Mouse (Mus musculus) cerebellum, adult 18-20 months (tissue): ENCODE measurements around the gene Lep.

Experiments used
- DNase-seq, 2 experiments: peaks; one replicate each; pipeline ENCODE4 v3.0.0; 2021

The Lep gene

GRCm38 (mm10) chr6:29059846-29060685 is at the start of gene Lep:
Gene Lep (plus strand): TSS chr6:29060220.
- peak; percentile 39 to 49 for DNase-seq

- peak; percentile 59 to 76 for DNase-seq
Observed at GRCm38 (mm10) chr6:29011651-29012050, 48.4 kb upstream of the Lep start.

DNA sequence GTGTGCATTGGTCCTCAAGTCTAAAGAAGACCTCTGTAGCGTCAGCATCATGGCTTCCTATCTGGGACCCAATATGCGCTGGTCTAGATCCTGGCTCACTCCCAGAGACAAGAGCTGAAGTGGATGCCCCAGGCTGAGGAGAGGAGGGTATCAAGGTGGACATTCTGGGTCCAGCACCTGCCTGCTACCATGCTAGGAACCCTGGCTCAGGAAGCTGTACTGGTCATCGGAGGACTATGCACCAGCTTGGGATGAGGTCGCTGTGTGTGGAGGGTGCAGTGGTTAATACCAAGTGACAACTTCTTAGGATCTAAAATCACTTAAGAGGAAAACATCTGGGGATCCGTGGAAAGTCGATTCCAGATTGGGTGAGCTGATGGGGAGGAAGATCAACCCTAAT is 46.8 kb upstream of the Lep start:
- DNase-seq: no peak

GRCm38 (mm10) chr6:29016891-29017412 is 43.1 kb upstream of the Lep start:
- DNase-seq: peak in 1 of 2 experiments; percentile 61

GRCm38 (mm10) chr6:29019756-29020720 is 40.0 kb upstream of the Lep start:
- DNase-seq: no peak

GRCm38 (mm10) chr6:29020937-29021336 is 39.1 kb upstream of the Lep start:
- no peak for DNase-seq

DNA sequence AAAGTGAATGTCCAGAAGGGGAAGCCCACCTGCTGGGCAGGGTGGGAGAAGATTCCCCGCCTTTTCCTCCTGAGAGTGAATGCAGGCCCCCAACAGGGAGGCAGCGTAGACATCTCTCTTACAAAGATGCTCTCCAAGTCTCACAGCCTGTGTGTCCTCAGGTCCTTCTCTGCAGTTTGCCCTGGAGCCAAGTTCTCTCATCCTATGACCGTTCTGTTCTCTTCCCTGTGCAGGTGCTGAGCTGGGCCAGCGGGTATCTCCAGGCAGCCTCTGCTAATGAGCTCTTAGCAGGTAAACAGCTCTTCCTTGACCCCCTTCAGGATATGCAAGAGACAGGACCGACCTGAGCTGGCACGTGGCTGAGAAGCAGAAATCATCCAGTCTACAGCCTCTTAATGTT is 38.5 kb upstream of the Lep start:
- DNase-seq: no peak

GRCm38 (mm10) chr6:29022115-29022514 is 37.9 kb upstream of the Lep start:
- DNase-seq: no peak

- peak; percentile 66 to 68 for DNase-seq
Observed at GRCm38 (mm10) chr6:29023206-29023967, 36.6 kb upstream of the Lep start.

- DNase-seq: peak; percentile 77 to 89
Observed at GRCm38 (mm10) chr6:29024000-29024417, 36.0 kb upstream of the Lep start.

DNA sequence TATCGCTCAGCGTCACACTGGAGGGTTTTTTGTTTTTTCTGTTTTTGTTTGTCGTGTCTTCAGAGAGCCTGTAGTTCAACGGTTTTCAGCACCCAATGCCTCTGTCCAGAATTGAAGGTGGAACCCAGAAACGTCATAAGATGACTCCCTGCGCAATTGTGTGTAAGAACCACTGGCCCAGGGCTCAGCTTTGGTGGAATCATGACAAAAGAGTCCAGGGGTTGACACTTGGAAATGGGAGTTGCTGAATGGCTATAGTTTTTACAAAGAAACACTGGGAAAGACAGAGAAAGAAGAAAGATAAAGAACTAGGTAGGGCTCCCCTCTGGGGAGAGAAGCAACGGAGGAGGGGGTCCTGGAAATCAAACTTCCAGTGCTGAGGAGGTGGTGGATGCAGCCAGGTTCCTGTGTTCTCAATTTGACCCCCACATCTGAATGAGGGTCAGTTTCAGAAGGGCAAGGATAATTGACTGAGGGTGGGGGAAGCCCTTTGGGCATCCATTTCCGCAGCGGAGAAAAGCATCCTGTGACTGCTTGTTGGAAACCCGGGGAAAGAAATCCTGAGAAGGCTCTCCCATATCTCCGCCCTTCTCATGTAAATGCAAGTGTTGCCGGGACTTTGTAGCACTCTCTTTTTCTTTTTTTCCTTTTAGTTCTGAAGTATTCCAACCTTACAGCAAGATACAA is 34.1 kb upstream of the Lep start:
- DNase-seq: no peak

DNA sequence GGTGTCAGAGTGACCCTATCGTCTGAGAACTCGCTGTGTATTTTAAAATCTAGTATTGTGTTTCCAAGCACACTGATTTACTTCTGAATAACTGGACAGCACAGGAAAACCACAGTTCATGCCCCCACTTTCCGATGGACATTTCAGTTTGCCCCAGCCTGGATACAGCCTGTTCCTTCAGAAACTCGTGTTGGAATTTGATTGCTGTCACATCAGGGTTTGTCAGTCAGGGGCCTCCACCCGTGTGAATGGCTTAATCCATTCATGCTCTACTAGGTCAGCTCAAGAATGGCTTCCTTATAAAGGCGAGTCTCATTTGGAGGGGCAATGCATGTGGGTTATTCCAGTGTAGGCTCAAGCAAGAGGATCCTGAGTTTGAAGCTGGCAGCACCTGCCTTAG is 33.3 kb upstream of the Lep start:
- DNase-seq: no peak

- no peak for DNase-seq
Observed at GRCm38 (mm10) chr6:29028129-29028528, 31.9 kb upstream of the Lep start.

DNA sequence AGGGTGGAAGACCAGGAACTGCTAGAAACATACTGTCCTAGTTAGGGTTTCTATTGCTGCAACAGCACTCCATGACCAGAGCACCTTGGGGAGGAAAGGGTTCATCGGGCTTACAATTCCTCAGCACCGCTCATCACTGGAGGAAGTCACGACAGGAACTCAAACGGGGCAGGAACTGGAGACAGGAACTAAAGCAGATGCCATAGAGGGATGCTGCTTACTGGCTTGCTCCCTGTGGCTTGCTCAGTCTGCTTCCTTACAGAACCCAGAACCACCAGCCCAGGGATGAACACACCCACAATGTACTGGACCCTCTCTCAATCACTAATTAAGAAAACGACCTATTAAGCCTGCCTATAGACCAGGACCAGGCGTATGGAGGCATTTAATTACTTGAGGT is 30.5 kb upstream of the Lep start:
- DNase-seq: no peak

DNA sequence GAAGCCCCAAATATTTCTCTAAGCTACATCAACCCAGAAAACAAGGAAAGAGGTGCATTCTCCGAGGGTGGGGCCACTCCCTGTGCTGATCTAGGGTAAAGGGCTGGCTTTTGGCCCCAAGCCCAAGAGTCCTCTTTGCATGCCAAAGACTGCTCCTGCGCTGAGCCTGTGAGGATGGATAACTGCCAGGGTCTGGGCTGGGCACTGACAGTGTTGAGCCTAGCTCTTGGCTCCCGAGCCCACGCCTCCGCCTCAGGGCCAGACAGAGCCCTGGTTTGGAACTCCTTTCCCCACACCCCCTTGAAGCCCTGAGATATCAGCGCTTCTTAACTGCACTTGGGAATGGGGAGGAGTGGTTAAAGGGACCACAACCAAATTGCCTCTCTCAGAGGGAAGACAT is 28.8 kb upstream of the Lep start:
- peak; percentile 84 to 85 for DNase-seq

DNA sequence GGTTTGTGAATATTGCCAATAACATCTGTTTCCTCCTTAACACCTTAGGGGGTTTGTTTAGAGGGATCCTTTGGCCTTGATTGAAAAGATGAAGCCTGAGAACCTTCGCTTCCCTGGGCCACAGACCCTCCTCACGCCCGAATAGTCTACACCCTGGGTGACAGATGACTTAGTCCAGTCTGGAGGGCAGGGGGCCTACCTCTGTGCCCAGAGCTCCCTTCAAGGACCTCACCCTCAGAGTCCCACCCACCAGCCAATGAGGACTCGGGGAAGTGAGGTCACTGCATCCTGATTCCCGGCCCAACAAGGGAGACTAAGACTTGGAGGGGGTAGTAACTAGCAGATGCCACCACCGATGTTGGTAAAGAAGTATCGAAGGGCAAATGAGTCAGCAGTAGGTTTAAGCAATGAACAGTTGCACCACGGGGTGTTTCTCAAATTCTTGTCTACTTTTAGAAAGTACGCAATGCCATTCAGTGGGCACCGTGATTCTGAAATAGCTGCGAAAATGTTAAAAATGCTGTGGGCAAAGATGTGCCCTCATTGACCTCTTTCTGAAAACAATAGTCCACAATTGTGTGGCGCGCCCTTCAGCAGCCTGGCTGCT is 28.2 kb upstream of the Lep start:
- no peak for DNase-seq

GRCm38 (mm10) chr6:29032411-29032810 is 27.6 kb upstream of the Lep start:
- no peak for DNase-seq

DNA sequence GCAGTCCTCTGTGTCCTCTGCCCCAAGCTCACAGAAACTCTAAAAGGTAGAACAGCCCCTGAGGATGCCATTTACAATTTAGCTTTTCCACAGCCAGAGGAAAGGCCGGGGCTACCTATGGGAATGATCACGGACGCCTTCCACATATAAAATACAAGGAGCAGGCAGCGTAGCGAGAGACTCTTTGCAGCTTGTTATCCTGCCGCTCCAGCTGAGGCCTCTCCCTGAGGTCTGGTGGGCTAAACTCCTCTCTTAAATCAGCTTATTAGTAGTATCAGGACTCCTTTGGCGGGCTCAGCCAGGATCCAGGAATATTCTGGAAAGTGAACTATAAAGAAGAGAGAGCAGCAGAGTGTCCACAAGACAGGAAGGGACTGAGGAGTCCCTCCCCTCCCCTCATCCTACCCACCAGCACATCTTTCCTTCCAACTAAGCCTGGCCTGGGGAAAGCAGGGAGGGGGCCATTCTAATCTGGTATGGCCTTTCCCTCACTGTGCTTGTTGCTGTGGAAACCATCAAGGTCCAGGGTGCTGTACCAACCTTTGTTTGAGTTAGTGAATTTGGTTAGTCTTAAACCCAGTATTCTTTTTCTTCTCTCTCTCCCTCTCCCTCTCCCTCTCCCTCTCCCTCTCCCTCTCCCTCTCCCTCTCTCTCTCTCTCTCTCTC is 25.9 kb upstream of the Lep start:
- DNase-seq: no peak

DNA sequence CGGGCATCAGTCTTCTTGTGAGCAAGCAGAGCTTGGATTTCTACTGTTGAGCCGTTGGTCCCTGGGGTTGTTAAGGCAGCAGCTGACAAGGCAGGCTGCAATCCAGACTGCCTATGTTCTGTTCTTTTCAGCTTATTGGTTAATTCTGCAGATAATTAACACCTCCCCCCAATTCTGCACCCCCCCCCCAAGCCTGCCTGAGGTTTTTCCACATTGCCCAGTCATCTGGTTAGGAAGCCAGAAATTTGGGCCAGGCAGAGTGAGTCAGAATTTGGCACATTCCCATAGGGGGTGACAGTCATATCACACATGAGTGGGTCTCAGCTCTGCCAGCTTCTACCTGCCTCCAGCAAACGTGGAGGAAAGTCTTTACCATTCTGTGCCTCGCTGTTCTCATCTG is 23.3 kb upstream of the Lep start:
- DNase-seq: peak; percentile 53 to 56

DNA sequence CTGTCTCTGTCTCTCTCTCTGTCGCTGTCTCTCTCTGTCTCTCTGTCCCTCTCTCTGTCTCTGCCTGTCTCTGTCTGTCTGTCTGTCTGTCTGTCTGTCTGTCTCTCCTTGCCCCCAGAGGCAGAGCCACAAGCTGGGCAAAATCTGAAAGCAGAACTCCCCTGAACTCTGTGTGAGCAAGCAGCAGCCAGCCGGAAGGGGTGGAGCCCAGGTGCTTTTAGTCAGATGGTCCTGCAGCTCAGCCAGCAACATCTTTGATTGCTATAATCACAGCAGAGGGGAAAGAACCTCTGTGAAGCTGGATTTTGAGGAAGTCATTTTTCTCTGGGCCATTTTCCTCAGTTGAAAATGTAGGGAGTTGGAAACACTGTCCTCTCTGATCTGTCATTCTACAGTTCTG is 19.8 kb upstream of the Lep start:
- no peak for DNase-seq

DNA sequence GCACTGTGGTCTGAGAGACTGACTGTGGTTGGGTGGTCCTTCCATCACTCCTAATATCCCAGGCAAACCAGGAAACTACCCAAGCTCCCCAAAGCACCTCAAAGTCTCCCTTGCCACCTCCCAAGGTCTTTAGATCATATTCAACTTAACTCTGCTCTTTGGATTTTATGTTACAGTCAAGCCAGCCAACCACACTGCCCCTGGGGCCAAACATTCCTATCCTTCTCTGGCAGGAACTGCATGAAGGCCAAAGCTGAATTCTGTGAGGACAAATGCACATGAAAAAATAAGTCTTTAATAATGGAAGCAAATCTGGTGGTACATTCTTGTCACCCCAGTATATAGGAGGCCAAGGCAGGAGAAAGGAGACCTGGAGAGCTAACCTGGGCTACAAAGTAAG is 16.0 kb upstream of the Lep start:
- DNase-seq: no peak
